Mouse (Mus musculus) stomach, postnatal 0 days (tissue): ENCODE data around the gene Nmt1.

ENCODE experiments used
- CTCF ChIP-seq: IDR thresholded peaks from 2 replicates; pipeline ENCODE4 v1.5.1; 2016; ENCODE audit warnings: antibody characterized with exemption, low read depth, mild to moderate bottlenecking, moderate library complexity
- EP300 ChIP-seq: optimal IDR thresholded peaks from 2 replicates; pipeline ENCODE3; 2016; ENCODE audit warnings: antibody characterized with exemption

GRCm38 (mm10) chr11:103068272-103068671 is 40.3 kb downstream of the Nmt1 start:
- no peak for TF ChIP-seq EP300
- TF ChIP-seq CTCF: no peak
